Mouse (Mus musculus): ENCODE data around the gene Gm21093. TPM values are rescaled to one million over a fixed set of nuclear protein-coding genes. Genes with fewer than 3 reads are reported as not detected.
"Not testable (repeated sequence)": the region's sequence is repeated elsewhere in the genome, so short reads cannot be mapped to it uniquely, and the experiment has no call there.

Gm21093 gene
- polyA plus RNA-seq (2015; fragmentation: Nextera tagmentation; extraction: Ambion mirVana), result not detected in 2 replicates

- not testable (repeated sequence) for ATAC-seq (ENCODE audit: insufficient read depth); H3K9ac ChIP-seq; H3K36me3 ChIP-seq (replicated peaks); H3K4me2 ChIP-seq; H3K27me3 ChIP-seq; H3K4me3 ChIP-seq (replicated peaks); H3K9me3 ChIP-seq (replicated peaks); H3K4me1 ChIP-seq (replicated peaks); H3K27ac ChIP-seq (replicated peaks)
- no CpG with 5 or more reads among the region's 8 CpGs for WGBS (ENCODE audit: insufficient replicate concordance)
Measured at GRCm38 (mm10) chr4:42034626-42035025, at the start of gene Gm21093. Gm21093 (minus strand) TSS chr4:42034726.

Other genes with a start within 250 kb of the Gm21093 start
- not detected in 2 replicates for gene Gm21541, start 131.1 kb downstream of the Gm21093 start, polyA plus RNA-seq (2015; fragmentation: Nextera tagmentation; extraction: Ambion mirVana)
- gene Gm20878, start 93.2 kb downstream of the Gm21093 start, polyA plus RNA-seq (2015; fragmentation: Nextera tagmentation; extraction: Ambion mirVana), result 0.21 and 0.37 TPM in 2 replicates
- gene Fam205a4, start 68.7 kb downstream of the Gm21093 start, polyA plus RNA-seq (2015; fragmentation: Nextera tagmentation; extraction: Ambion mirVana), result not detected in 2 replicates
- not detected in 2 replicates for gene Gm3893, start 56.5 kb upstream of the Gm21093 start, polyA plus RNA-seq (2015; fragmentation: Nextera tagmentation; extraction: Ambion mirVana)
- 0.37 and 0.46 TPM in 2 replicates for gene Gm13304, start 80.1 kb upstream of the Gm21093 start, polyA plus RNA-seq (2015; fragmentation: Nextera tagmentation; extraction: Ambion mirVana)
- not detected in 2 replicates for gene Gm13306, start 118.7 kb upstream of the Gm21093 start, polyA plus RNA-seq (2015; fragmentation: Nextera tagmentation; extraction: Ambion mirVana)
- not detected in 2 replicates for gene Gm13305, start 133.9 kb upstream of the Gm21093 start, polyA plus RNA-seq (2015; fragmentation: Nextera tagmentation; extraction: Ambion mirVana)
- not detected in 2 replicates for gene Gm10600, start 205.9 kb upstream of the Gm21093 start, polyA plus RNA-seq (2015; fragmentation: Nextera tagmentation; extraction: Ambion mirVana)
- gene Ccl21b, start 221.0 kb upstream of the Gm21093 start, polyA plus RNA-seq (2015; fragmentation: Nextera tagmentation; extraction: Ambion mirVana), result not detected in 2 replicates

Measured in liver, embryonic 15.5 days (tissue).